Mouse (Mus musculus): Measurements from ENCODE around the gene Atp5mpl.

GRCm38 (mm10) chr12:111914031-111914430, 52.7 kb downstream of the Atp5mpl start:
- TF ChIP-seq CTCF (conservative IDR thresholded peaks at IDR 0.05; ENCODE audit: low read length) (no peak), POU5F1 (IDR thresholded peaks at IDR 0.05; ENCODE audit: borderline replicate concordance, low read length) (no peak), NANOG (IDR thresholded peaks at IDR 0.05; ENCODE audit: borderline replicate concordance, low read length) (no peak)

Measured in E14TG2a.4 (cell line).